Mouse (Mus musculus): ENCODE results near the gene Fat3.

The Fat3 gene

GRCm38 (mm10) chr9:16002991-16003390 is 498.1 kb downstream of the Fat3 start:
- DNase-seq = no peak

DNA sequence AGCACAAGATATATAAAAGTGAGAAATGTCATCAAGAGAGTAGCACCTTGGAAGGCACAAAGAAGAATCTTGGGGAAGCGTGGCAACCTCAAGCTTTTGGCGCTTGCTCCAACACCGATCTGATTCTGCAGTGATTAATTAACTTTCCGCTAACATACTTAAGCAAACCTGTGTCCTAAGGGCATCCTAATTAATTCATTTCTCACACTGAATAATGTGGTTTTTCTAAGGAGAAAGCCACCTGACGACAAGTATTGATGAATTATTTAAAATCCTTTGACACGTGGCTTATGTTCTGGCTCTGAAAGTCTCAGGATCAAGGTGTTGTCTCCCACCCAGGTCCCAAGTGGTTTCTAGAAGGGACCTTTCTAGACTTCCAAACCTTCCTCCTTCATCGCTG is 506.3 kb downstream of the Fat3 start:
- DNase-seq = no peak

- DNase-seq = no peak
Observed at GRCm38 (mm10) chr9:15994177-15994576, 506.9 kb downstream of the Fat3 start.

DNA sequence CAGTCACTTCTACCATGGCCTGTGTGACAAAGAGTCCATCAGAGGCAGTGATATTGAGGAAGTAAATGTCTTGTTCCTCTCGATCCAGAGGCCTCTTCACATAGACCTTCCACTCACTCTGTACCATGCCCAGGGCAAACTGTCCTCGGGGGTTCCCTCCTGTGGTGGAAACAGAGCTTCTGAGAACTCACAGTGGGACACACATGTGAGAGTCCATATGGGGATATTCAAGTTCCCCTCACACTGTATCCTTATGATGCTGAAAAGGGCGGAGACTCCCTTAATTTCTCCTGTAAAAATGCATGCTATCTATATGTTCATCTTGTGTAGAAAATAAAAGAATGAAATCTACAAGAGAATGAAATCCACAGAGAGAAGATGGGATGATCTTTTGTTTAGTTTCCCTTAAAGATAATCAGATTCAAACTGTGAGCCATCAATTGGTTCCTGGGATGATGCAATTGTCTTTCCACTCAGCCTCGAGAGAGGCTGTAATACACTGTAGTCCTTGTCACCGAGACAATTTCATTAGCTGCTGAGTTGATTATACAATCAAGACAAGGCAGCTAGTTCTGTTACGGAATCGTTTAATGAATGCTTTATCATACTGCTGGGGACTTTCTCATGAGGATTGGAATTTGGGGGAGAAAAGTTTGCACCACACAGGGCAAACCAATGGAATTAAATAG is 508.8 kb downstream of the Fat3 start:
- no peak for DNase-seq

DNA sequence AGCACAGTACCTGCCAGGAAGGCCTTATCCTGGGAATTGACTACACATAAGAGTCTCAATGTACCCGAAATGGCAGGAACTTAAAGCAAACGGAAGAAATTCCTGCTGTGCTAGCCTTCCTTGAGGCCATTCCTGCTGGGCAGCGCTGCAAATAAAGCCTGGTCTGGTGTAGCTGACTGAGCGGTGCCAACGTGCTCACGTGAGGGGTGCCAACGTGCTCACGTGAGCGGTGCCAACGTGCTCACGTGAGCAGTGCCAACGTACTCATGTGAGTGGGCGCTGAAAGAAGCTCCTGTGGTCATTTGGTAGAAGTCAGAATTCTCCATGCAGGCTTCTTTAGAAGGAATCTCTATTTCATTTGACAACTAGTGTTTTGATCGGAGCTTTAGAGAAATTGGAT is 522.8 kb downstream of the Fat3 start:
- DNase-seq = no peak

DNA sequence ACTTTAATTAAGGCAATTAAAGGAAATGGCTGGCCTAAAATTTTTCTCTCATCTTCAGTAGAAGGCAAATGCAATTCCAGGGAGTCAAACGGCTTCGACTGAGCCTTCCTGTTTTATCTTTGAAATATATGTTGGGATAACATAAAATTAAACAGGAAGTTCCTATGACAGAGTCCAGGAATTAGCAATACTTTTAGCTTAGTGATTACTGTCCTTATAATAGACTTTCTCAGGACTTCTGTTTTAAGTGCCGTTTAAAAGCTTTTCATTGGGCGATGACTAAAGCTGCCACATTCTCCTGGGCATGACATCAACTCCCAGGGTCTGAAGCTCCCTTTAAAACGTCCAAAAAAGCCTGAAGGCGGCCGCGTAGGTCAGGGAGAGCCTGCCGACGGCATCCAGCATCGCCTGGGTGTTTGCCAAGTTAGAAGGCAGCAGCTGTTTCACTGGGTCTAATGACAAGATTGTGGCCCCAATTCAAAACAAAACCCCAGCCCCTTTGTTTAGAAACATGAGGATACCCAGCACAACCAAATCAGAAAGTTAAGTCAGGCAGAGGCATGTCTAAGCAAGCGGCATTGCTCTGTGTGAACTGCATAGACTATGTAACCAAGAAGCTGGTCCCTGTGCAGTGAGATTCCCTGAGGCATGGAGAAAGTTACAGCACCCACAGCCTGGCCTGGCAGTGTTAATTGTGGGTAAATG is 524.0 kb downstream of the Fat3 start:
- DNase-seq = peak; percentile 15

- no peak for DNase-seq
Observed at GRCm38 (mm10) chr9:15975999-15976398, 525.1 kb downstream of the Fat3 start.

DNA sequence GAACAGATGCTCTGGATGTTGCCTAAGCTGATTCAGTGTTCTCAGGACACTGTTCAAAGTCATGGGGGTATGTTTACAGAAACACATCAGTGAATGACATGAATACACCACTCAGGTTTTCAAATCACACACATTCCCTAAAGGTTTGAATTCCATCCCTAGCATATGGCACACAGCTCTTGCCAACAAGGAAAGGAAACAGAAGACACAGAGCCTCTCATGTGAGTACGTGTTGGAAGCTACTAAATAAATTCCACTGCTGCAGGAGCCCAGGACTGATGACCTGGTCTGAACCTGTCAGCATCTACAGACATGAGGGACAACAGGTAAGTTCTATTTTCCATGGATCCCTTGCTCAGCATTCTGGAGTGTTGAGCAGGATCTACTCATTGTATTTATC is 528.9 kb downstream of the Fat3 start:
- no peak for DNase-seq

DNA sequence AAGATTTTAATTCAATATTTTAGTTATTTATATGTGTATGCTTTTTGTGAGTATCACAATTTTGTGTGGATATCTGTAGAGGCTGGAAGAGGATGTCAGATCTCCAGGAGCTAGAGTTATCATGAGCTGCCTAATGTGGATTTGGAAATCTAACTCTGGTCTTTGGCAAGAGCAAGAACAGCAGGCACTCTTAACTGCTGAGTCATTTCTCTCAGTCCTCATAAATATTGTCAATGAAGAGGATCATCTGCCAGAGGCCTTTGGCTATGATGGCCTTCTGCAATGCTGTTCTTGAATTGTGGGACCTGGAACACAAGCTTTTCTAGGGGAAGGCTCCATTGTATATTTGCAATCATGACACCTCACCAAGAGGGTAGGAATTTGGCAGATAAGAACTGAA is 529.7 kb downstream of the Fat3 start:
- DNase-seq = no peak

DNA sequence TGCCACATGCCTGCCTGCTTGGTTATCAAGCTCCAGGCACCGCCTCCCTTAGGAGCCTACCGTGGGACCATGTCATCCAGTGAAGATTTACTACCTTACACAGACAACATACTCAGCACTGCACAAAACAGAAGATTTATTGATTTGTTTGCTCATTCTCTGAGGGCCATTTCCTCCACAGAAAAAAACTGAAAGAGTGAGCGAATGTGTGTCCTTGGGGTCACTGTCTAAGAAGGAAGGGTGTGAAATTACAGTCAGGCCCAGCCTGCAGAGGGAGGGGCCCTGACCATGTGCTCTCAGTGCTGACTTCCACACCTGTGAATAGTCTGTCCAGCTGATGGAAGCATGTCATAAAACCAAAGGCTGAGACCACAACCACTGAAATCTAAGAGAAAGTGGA is 536.9 kb downstream of the Fat3 start:
- peak; percentile 53 for DNase-seq

DNA sequence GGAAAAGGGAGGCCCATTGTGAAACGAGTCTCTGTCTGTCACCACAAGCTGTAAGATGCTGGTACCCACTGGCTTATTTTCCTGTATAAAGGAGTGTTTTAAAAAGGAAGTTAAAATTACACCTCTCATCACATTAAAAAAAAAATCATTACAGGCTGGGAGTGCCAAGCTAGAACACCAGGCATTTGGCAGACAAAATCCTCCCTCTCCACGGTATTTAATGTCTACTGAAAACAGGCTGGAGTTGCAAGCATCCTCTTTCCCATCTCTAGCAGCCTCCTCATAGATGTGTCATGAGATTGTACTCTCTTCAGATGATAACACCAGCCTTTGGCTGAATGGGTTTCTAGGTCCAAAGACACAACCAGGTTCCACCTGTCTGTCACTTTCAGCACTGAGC is 538.2 kb downstream of the Fat3 start:
- DNase-seq = no peak

DNA sequence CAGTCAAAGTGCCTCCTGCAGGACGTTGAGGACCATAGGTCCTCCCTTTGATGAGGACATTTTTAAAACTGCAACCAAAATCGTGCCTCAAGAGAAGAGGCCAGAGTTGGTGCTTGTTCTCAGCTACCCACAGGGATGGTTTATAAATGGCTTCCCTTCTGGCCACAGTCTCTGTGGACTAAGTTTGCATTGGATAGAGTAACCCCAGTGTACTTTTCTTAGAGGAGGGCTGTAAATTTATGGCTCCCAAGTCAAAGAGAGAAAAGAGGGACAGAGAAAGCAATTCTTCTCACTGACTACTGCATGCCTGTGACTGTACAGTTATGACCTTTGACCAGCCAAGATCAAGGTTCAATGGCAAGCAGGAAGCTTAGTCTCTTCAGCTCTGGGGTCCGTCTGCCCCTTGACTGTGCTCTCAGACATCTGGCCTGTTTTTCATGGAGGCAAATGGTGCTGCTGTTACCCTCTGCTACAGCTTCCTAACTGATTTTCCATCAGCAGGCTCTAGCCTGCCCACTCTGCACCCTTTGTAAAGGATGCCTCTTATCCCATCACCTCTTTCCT is 542.8 kb downstream of the Fat3 start:
- peak; percentile 59 for DNase-seq

- peak; percentile 49 for DNase-seq
Observed at GRCm38 (mm10) chr9:15957816-15958215, 543.3 kb downstream of the Fat3 start.

GRCm38 (mm10) chr9:15955147-15955782 is 545.8 kb downstream of the Fat3 start:
- no peak for DNase-seq

DNA sequence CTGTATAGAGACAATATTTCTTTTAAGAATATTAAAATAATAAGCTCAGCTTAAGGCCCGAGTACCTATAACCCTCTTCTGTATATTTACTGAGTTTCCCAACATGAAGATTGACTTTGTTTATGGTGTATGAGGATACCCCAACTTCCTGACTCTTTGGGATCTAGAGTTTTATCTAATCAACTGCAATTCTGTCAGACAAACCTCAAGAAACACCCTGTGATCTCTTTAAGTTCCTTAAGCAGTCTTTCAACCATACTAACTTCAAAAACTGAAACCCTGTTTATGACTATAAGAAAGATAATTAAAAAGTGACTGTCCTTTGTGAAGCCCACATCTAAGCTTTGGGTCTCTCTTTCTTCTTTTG is 546.8 kb downstream of the Fat3 start:
- DNase-seq = no peak

DNA sequence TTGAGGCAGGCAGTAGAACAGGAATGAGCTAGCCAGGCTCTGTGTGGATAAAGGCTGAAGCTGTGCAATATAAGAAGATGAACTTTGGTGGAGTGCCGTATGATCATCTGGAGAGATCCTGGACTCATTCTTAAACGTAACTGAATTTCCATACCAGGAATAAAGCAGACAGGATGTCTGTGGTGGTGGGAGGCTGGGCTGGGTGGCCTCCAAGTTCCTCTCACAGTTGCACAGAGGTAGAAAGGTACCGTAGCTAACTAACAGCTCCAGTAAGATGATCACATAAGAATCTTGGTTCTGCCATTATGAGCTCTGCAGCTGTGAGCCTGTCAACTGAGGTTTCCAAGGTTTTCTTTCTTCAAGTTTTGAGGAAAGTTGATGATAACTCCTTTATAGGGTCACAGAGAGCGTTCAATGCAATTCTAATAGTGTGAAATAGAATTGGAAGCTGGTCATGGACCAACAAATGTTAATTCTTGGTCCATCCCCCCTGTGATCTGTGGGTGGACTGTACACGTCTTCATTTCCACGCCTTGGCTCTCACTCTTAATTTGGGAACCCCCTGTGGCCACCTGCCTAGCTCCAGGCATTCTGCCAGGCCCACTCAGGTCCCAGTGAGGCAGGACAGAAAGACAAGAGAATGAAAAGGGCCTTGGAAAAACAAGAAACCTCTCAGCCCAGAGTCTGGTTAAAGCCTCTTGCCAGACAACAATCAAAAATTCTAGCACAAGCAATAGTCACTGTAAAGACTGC is 547.3 kb downstream of the Fat3 start:
- DNase-seq = no peak

DNA sequence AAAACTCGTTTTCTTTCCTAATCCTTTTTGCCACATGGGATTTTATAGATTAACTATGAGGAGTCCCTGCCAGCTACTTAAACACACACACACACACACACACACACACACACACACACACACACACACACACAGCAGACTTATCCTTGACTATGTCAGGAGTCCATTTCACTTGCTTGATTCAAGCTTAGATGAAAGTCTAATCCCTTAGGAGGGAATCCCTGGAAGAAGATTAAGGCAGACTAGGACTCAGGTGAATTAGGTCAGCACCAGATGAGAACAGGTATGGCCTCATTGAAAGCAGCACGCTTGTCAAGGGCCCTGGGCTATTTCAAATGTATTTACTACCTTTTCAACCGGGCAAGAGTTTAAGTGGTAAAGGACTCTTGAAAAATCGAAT is 553.0 kb downstream of the Fat3 start:
- no peak for DNase-seq

- DNase-seq = no peak
Observed at GRCm38 (mm10) chr9:15944182-15944581, 556.9 kb downstream of the Fat3 start.

DNA sequence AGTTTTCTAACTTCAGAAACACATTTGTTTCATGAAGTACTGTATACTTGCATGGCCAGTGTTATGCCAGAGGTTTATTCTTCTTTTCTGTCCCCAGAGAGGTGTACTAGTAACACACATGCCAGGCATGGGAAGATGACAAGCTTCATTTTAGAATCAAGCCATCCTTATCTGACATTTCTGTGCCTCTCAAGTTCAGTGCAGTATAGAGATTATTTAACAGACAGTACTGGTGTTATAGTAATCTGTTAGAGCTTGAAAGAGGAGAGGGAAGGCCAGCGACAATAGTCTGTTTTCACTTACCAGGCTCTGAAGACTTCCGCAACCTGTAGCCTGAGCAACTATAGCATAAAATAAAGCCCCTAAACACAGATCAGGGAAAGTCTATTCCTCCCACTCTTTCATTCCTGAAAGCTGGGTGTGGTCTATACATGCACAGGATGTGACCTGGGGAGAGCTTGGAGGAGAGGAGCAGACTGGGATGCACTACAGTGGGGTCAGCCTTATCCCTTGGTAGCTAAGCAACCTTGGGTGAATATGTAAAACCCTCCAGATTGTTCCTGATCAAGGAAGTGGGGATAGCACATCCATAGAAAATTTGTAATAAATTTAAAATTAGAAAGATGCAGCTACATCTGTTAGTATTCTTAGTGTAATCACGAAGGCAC is 557.5 kb downstream of the Fat3 start:
- DNase-seq = no peak

DNA sequence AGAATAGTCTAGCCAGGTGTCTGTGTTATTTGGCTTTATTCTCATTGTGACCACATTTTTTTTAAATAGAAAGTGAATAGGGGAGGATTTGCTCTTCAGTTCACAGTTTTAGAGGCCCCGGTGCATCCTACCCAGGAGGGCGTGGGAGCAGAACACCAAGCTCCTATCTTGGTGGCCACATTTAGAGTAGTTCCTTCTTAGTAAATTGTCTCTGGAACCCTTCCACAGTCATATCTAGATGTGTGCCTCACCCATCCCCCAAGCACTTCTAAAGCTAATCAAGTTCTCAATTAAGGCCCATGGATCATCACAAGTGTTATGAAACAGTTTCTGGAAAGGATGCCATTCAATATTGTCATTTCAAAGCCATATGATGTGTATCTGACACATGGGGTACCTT is 559.3 kb downstream of the Fat3 start:
- no peak for DNase-seq

DNA sequence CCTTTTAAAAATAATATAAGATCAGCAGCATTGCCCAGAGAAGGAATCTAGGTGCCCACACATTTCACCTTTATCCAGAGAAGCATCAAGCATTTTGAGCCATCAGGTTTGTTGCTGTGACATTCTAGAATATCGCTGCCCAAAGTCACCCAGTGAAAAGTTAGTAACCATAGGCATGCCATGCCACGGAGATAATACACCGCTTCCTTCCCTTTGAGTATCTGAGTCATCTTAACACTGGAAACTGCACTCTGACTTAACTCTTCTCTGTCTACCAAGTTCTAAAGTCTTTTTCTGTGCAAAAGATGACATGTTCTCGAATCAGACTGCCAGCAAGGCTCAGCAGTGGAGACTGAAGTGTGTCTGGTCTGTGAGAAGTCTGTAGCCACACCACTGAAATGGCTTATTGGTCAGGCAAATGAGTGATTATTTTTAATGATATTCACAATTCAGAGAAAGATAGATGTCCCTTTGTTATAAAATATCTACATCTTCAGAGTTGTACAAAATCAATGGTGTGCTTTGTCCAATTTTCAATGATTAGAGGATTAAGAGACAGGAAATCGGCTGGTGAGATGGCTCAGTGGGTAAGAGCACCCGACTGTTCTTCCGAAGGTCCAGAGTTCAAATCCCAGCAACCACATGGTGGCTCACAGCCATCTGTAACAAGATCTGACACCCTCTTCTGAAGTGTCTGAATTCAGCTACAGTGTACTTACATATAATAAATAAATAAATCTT is 560.0 kb downstream of the Fat3 start:
- no peak for DNase-seq

DNA sequence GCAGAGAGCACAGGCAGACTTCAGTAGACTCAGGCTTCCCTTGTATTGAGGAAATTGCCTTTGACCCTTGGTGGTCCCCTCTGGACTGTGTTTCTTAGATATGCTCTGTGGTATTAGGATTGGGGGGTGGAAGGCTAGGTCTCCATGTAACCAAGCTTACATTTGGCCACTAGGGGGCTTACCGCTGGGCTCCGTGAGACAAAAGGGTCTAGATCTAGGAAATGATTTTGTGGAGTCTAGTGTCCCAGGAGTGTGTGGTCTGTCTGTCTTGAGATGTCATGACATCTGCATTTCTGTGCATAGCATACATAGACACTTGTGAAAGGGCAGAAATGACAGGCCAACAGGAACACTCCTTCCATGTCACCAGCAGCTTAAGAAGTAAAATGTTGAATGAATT is 561.5 kb downstream of the Fat3 start:
- DNase-seq = peak; percentile 56
